ENCODE assay signal across 8 mouse cellular contexts in the genomic region with DNA sequence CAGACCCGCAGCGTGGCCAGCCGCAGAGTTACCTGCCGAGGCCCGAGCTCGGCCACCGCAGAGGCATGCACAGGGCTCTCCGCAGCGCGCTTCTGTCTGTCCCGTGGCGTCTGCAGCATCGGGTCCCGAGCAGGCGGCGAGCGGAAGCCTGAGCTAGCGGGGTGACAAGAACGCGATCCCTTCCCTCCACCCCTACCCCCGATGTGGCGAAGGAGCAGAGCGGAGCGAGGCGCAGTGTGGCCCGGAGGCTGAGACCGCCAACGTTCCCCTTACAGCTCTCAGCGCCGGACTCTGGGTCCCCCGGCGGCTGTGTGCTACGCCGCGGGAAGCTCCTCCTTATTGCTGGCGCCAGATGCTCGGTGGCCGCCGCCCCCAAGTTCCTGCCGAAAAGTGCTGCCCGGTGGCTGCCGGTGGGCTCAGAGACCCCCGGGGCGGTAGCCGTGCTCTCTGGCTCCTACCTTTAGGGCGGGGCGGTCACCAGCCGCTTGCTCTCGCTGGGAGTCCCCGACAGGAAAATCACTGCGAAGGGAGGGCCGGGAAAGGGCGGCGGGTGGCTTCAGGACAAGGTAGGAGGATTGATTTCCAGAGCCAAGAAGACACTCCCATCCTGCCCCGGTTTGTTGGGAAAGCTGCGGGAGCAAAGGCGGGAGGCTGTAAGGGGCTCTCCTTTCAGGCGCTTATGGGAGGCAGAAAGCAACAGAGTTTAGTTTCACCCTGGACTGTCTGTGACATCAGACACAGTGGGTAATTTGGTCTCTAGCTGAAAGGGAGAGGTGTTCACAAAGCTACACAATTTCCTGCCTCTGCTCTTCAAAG. TPM values are rescaled to one million over a fixed set of nuclear protein-coding genes. Genes with fewer than 3 reads are reported as not detected.
DNase-seq lines count a peak whose midpoint lies in the region; ATAC-seq and TF ChIP-seq lines count a peak whose summit lies in the region.

No protein-coding gene starts in this region.

- no peaks in the 10 kb centered on the region for H3K4me1 ChIP-seq in embryonic facial prominence, embryonic 11.5 days (ENCODE audit: control insufficient read depth, insufficient read depth, low read length)
- no peaks in the 10 kb centered on the region; the same call in 1 of the 2 replicates for H3K4me1 ChIP-seq in intestine, postnatal 0 days (replicated peaks; ENCODE audit: control insufficient read depth, insufficient read depth, low read length)
- H3K4me1 ChIP-seq in liver, embryonic 13.5 days (replicated peaks) = peaks cover 78% of the 10 kb centered on the region
- H3K4me1 ChIP-seq in stomach, embryonic 14.5 days (ENCODE audit: control insufficient read depth, insufficient read depth, low read length) = 0 out of 2 replicates have a peak, but pooled peaks cover 6% of the 10 kb centered on the region

- H3K9ac ChIP-seq in embryonic facial prominence, embryonic 11.5 days (replicated peaks; ENCODE audit: low read length) = peak overlapping the region; percentile 84
- peak overlapping the region; percentile 80 for H3K9ac ChIP-seq in intestine, postnatal 0 days (ENCODE audit: low read depth, low read length)
- peak overlapping the region; percentile 93 for H3K9ac ChIP-seq in liver, embryonic 13.5 days
- H3K9ac ChIP-seq in stomach, embryonic 14.5 days (replicated peaks; ENCODE audit: low read depth, low read length) = peak overlapping the region; percentile 36

- WGBS in embryonic facial prominence, embryonic 11.5 days = under 1% methylated on average over 52 of the region's 58 CpGs
- WGBS in intestine, postnatal 0 days = under 1% methylated on average over 57 of the region's 58 CpGs
- under 1% methylated on average over 58 of the region's 58 CpGs for WGBS in liver, embryonic 13.5 days (ENCODE audit: insufficient replicate concordance)
- under 1% methylated on average over 58 of the region's 58 CpGs for WGBS in stomach, embryonic 14.5 days

- no peaks in the 10 kb centered on the region for H3K9me3 ChIP-seq in embryonic facial prominence, embryonic 11.5 days (replicated peaks; ENCODE audit: control insufficient read depth, low read length)
- H3K9me3 ChIP-seq in intestine, postnatal 0 days (ENCODE audit: control insufficient read depth) = no peaks in the 10 kb centered on the region
- H3K9me3 ChIP-seq in liver, embryonic 13.5 days (replicated peaks) = no peaks in the 10 kb centered on the region
- H3K9me3 ChIP-seq in stomach, embryonic 14.5 days (ENCODE audit: control insufficient read depth, low read depth, low read length) = no peaks in the 10 kb centered on the region

- peak; percentile 86 for ATAC-seq in embryonic facial prominence, embryonic 11.5 days (replicated peaks; ENCODE audit: insufficient number of reproducible peaks, low FRiP score, low TSS enrichment, low read depth)
- ATAC-seq in intestine, postnatal 0 days = peak; percentile 65
- peak; percentile 71 for ATAC-seq in liver, embryonic 13.5 days (ENCODE audit: low read depth)
- ATAC-seq in stomach, embryonic 14.5 days (ENCODE audit: insufficient number of reproducible peaks, insufficient read depth, low FRiP score, low read depth) = peak; percentile 85

- DNase-seq in urinary bladder, adult 18-20 months (ENCODE audit: low spot score in 2 of 2) = peak; percentile 39 to 52
- no peak for DNase-seq in urinary bladder, postnatal 10 days (ENCODE audit: low spot score)
- peak; percentile 77 for DNase-seq in embryonic facial prominence, embryonic 11.5 days (ENCODE audit: low spot score)
- peak; percentile 99 for DNase-seq in heart, adult 11 months
- DNase-seq in liver, embryonic 13.5 days = peak; percentile 62
- peak; percentile 61 to 67 for DNase-seq in natural killer cell, adult 2 months (ENCODE audit: low spot score in 2 of 2)

- no peak for TF ChIP-seq CTCF in intestine, postnatal 0 days (IDR thresholded peaks at IDR 0.05; ENCODE audit: low read depth)

- H3K36me3 ChIP-seq in embryonic facial prominence, embryonic 11.5 days (replicated peaks; ENCODE audit: control insufficient read depth, insufficient read depth, low read depth, low read length) = no peaks in the 10 kb centered on the region
- no peaks in the 10 kb centered on the region for H3K36me3 ChIP-seq in intestine, postnatal 0 days (ENCODE audit: control insufficient read depth, insufficient read depth)
- H3K36me3 ChIP-seq in liver, embryonic 13.5 days = no peaks in the 10 kb centered on the region
- no peaks in the 10 kb centered on the region for H3K36me3 ChIP-seq in stomach, embryonic 14.5 days (ENCODE audit: control insufficient read depth, insufficient read depth, low read length)

- H3K4me2 ChIP-seq in embryonic facial prominence, embryonic 11.5 days (ENCODE audit: low read depth, low read length) = peak overlapping the region; percentile 69
- H3K4me2 ChIP-seq in intestine, postnatal 0 days (replicated peaks; ENCODE audit: low read depth) = peak overlapping the region; percentile 86
- peak overlapping the region; percentile 90 for H3K4me2 ChIP-seq in liver, embryonic 13.5 days
- H3K4me2 ChIP-seq in stomach, embryonic 14.5 days (replicated peaks; ENCODE audit: low read depth, low read length) = peak overlapping the region; percentile 85

- H3K27me3 ChIP-seq in embryonic facial prominence, embryonic 11.5 days (ENCODE audit: control insufficient read depth, insufficient read depth, low read length) = no peaks in the 10 kb centered on the region
- no peaks in the 10 kb centered on the region for H3K27me3 ChIP-seq in intestine, postnatal 0 days (replicated peaks; ENCODE audit: control insufficient read depth, insufficient read depth, low read length)
- no peaks in the 10 kb centered on the region for H3K27me3 ChIP-seq in liver, embryonic 13.5 days
- no peaks in the 10 kb centered on the region for H3K27me3 ChIP-seq in stomach, embryonic 14.5 days (ENCODE audit: control insufficient read depth, insufficient read depth, low read length)

- H3K27ac ChIP-seq in embryonic facial prominence, embryonic 11.5 days (replicated peaks; ENCODE audit: low read depth, low read length) = peak overlapping the region; percentile 52; the same call in 1 of the 2 replicates
- H3K27ac ChIP-seq in intestine, postnatal 0 days (ENCODE audit: low read depth, low read length) = peak overlapping the region; percentile 90
- peak overlapping the region; percentile 89 for H3K27ac ChIP-seq in liver, embryonic 13.5 days
- H3K27ac ChIP-seq in stomach, embryonic 14.5 days (ENCODE audit: low read length) = peak overlapping the region; percentile 44; the same call in 1 of the 2 replicates

- peak overlapping the region; percentile 72 for H3K4me3 ChIP-seq in embryonic facial prominence, embryonic 11.5 days (ENCODE audit: low read depth, low read length)
- peak overlapping the region; percentile 84 for H3K4me3 ChIP-seq in intestine, postnatal 0 days (ENCODE audit: low read depth, low read length)
- H3K4me3 ChIP-seq in liver, embryonic 13.5 days (replicated peaks) = peak overlapping the region; percentile 86
- peak overlapping the region; percentile 48 for H3K4me3 ChIP-seq in stomach, embryonic 14.5 days (ENCODE audit: low read depth, low read length)

RNA-seq across cellular contexts. Expression of a gene that starts 0.8 kb away (rescaled TPM):
- 8.1 and 9.9 TPM in 2 replicates for polyA plus RNA-seq in embryonic facial prominence, embryonic 11.5 days (2014; fragmentation: Nextera tagmentation; extraction: Ambion mirVana)
- polyA plus RNA-seq in intestine, postnatal 0 days (2015; fragmentation: Nextera tagmentation; extraction: Ambion mirVana) = 32.5 and 32.6 TPM in 2 replicates
- polyA plus RNA-seq in liver, embryonic 13.5 days (2015; fragmentation: Nextera tagmentation; extraction: Ambion mirVana) = 43.5 and 47.6 TPM in 2 replicates
- polyA plus RNA-seq in stomach, embryonic 14.5 days (2014; fragmentation: Nextera tagmentation; extraction: Ambion mirVana) = 9.7 and 11.1 TPM in 2 replicates

Comparison
In these comparisons a context has a peak if more than half of its experiments do, and no peak if none do; other contexts are left out.
1. H3K9ac ChIP-seq: peak in every context shown above with its lines; median percentile 93 in liver, embryonic 13.5 days; 84 in embryonic facial prominence, embryonic 11.5 days; 80 in intestine, postnatal 0 days; 36 in stomach, embryonic 14.5 days.